Mouse (Mus musculus) MEL (cell line): ENCODE results near the gene Trim10. TPM values are rescaled to one million over a fixed set of nuclear protein-coding genes. Genes with fewer than 3 reads are reported as not detected.

ENCODE experiments used
- DNase-seq: peaks from one replicate; pipeline ENCODE4 v3.0.0; 2011; ENCODE audit warnings: low read depth, low spot score
- H3K27ac ChIP-seq: 2 replicates; pipeline ENCODE4 v1.5.1; 2012; ENCODE audit warnings: low read depth, mild to moderate bottlenecking, control low read depth, low read length, moderate library complexity; ENCODE audit not compliant: control insufficient read depth
- H3K27me3 ChIP-seq, 2 experiments: fragments of 150-350 bp in 1 of 2; sonication (generic) in 1 of 2; 2 replicates each; pipeline ENCODE4 v1.6.1; 2012; ENCODE audit warnings: low read length in 2 of 2, mild to moderate bottlenecking in 2 of 2, improper control_type of control experiment in 1 of 2, moderate library complexity in 1 of 2; ENCODE audit not compliant: insufficient read depth in 2 of 2, control insufficient read depth in 1 of 2
- H3K36me3 ChIP-seq, 2 experiments: 2 replicates each; pipeline ENCODE4 v1.6.1; 2012 to 2014; ENCODE audit warnings: low read length in 2 of 2, improper control_type of control experiment in 1 of 2, inconsistent platforms in 1 of 2, mild to moderate bottlenecking in 1 of 2; ENCODE audit not compliant: insufficient read depth in 2 of 2, control insufficient read depth in 1 of 2
- H3K4me1 ChIP-seq, 2 experiments: fragments of 150-350 bp in 1 of 2; sonication (generic) in 1 of 2; 2 replicates each; pipeline ENCODE4 v1.6.1; 2012; ENCODE audit warnings: low read length in 2 of 2, improper control_type of control experiment in 1 of 2, mild to moderate bottlenecking in 1 of 2; ENCODE audit not compliant: insufficient read depth in 2 of 2, control insufficient read depth in 1 of 2
- H3K4me3 ChIP-seq, 2 experiments: fragments of 150-350 bp in 1 of 2; sonication (generic) in 1 of 2; 2 replicates each; pipeline ENCODE4 v1.5.1; 2012; ENCODE audit warnings: low read depth in 2 of 2, low read length in 2 of 2, mild to moderate bottlenecking in 2 of 2, moderate library complexity in 2 of 2, control low read depth in 1 of 2, improper control_type of control experiment in 1 of 2; ENCODE audit not compliant: control insufficient read depth in 1 of 2, insufficient read depth in 1 of 2
- H3K79me2 ChIP-seq: 2 replicates; pipeline ENCODE4 v1.6.1; 2012; ENCODE audit warnings: mild to moderate bottlenecking, low read length, moderate library complexity; ENCODE audit not compliant: control insufficient read depth, poor library complexity, insufficient read depth
- H3K9ac ChIP-seq: 2 replicates; pipeline ENCODE4 v1.6.1; 2012; ENCODE audit warnings: low read depth, mild to moderate bottlenecking, control low read depth, low read length, moderate library complexity; ENCODE audit not compliant: control insufficient read depth, poor library complexity, severe bottlenecking
- H3K9me3 ChIP-seq: fragments of 150-350 bp; sonication (generic); replicated peaks from 2 replicates; pipeline ENCODE4 v1.6.1; 2012; ENCODE audit warnings: mild to moderate bottlenecking, low read length, improper control_type of control experiment, moderate library complexity; ENCODE audit not compliant: insufficient read depth
- CHD2 ChIP-seq: IDR thresholded peaks from 2 replicates; pipeline ENCODE4 v1.6.1; 2011; ENCODE audit warnings: low read length, improper control_type of control experiment
- E2F4 ChIP-seq: IDR thresholded peaks from 2 replicates; pipeline ENCODE4 v1.6.1; 2011; ENCODE audit warnings: low read depth, low read length, improper control_type of control experiment, borderline replicate concordance
- ELF1 ChIP-seq: IDR thresholded peaks from 2 replicates; pipeline ENCODE4 v1.6.1; 2014; ENCODE audit warnings: low read depth, mild to moderate bottlenecking, inconsistent platforms, low read length, improper control_type of control experiment, moderate library complexity
- ETS1 ChIP-seq: IDR thresholded peaks from 2 replicates; pipeline ENCODE4 v1.6.1; 2012; ENCODE audit warnings: low read depth, mild to moderate bottlenecking, inconsistent platforms, low read length, improper control_type of control experiment, moderate library complexity
- GABPA ChIP-seq: IDR thresholded peaks from 2 replicates; pipeline ENCODE4 v1.6.1; 2012; ENCODE audit warnings: low read depth, mild to moderate bottlenecking, inconsistent platforms, low read length, improper control_type of control experiment, moderate library complexity
- JUND ChIP-seq: IDR thresholded peaks from 2 replicates; pipeline ENCODE4 v1.6.1; 2011; ENCODE audit warnings: low read depth, mild to moderate bottlenecking, improper control_type of control experiment, low read length
- KAT2A ChIP-seq: conservative IDR thresholded peaks from 2 replicates; pipeline ENCODE4 v1.6.1; 2012; ENCODE audit warnings: low read depth, low read length, improper control_type of control experiment, inconsistent platforms
- MAX ChIP-seq: IDR thresholded peaks from 2 replicates; pipeline ENCODE4 v1.6.1; 2011; ENCODE audit warnings: low read length, improper control_type of control experiment
- MAZ ChIP-seq: IDR thresholded peaks from 2 replicates; pipeline ENCODE4 v1.6.1; 2012; ENCODE audit warnings: low read depth, mild to moderate bottlenecking, inconsistent platforms, low read length, improper control_type of control experiment
- MEF2A ChIP-seq: IDR thresholded peaks from 2 replicates; pipeline ENCODE4 v1.6.1; 2014; ENCODE audit warnings: low read depth, mild to moderate bottlenecking, inconsistent platforms, low read length, improper control_type of control experiment; ENCODE audit not compliant: poor library complexity, insufficient replicate concordance, severe bottlenecking; ENCODE audit errors: extremely low read depth
- MXI1 ChIP-seq: IDR thresholded peaks from 2 replicates; pipeline ENCODE4 v1.6.1; 2011; ENCODE audit warnings: mild to moderate bottlenecking, low read depth, low read length, improper control_type of control experiment
- MYB ChIP-seq: IDR thresholded peaks from 2 replicates; pipeline ENCODE4 v1.6.1; 2011; ENCODE audit warnings: mild to moderate bottlenecking, low read depth, low read length, improper control_type of control experiment
- MYC ChIP-seq: IDR thresholded peaks from 2 replicates; pipeline ENCODE4 v1.6.1; 2011; ENCODE audit warnings: low read depth, mild to moderate bottlenecking, low read length, improper control_type of control experiment, moderate library complexity
- NELFE ChIP-seq: IDR thresholded peaks from 2 replicates; pipeline ENCODE4 v1.6.1; 2011; ENCODE audit warnings: low read depth, low read length, improper control_type of control experiment
- NRF1 ChIP-seq: IDR thresholded peaks from 2 replicates; pipeline ENCODE4 v1.6.1; 2014; ENCODE audit warnings: low read depth, mild to moderate bottlenecking, inconsistent platforms, low read length, improper control_type of control experiment, moderate library complexity; ENCODE audit not compliant: poor library complexity, insufficient read depth, severe bottlenecking
- POLR2A ChIP-seq, 2 experiments: IDR thresholded peaks; 2 replicates each; pipeline ENCODE4 v1.6.1; 2011 to 2012; ENCODE audit warnings: low read length in 2 of 2, mild to moderate bottlenecking in 2 of 2, control low read depth in 1 of 2, improper control_type of control experiment in 1 of 2, low read depth in 1 of 2, moderate library complexity in 1 of 2; ENCODE audit not compliant: control insufficient read depth in 1 of 2, insufficient read depth in 1 of 2, poor library complexity in 1 of 2
- POLR2AphosphoS2 ChIP-seq: IDR thresholded peaks from 2 replicates; pipeline ENCODE4 v1.6.1; 2011; ENCODE audit warnings: low read length, improper control_type of control experiment
- POLR2AphosphoS5 ChIP-seq: IDR thresholded peaks from 2 replicates; pipeline ENCODE4 v1.6.1; 2012; ENCODE audit warnings: low read depth, borderline replicate concordance, mild to moderate bottlenecking, inconsistent platforms, low read length, moderate library complexity, mixed read lengths
- RAD21 ChIP-seq: IDR thresholded peaks from 2 replicates; pipeline ENCODE4 v1.6.1; 2011; ENCODE audit warnings: mild to moderate bottlenecking, low read depth, low read length, improper control_type of control experiment
- SIN3A ChIP-seq: IDR thresholded peaks from 2 replicates; pipeline ENCODE4 v1.6.1; 2012; ENCODE audit warnings: low read length, improper control_type of control experiment, inconsistent platforms
- SMC3 ChIP-seq: IDR thresholded peaks from 2 replicates; pipeline ENCODE4 v1.6.1; 2011; ENCODE audit warnings: low read depth, low read length, improper control_type of control experiment
- TAL1 ChIP-seq: IDR thresholded peaks from 2 replicates; pipeline ENCODE4 v1.6.1; 2012; ENCODE audit warnings: mild to moderate bottlenecking, inconsistent platforms, low read length, moderate library complexity, mixed read lengths
- TBP ChIP-seq: IDR thresholded peaks from 2 replicates; pipeline ENCODE4 v1.8.0; 2011; ENCODE audit warnings: low read depth, low read length, improper control_type of control experiment
- TCF12 ChIP-seq: IDR thresholded peaks from 2 replicates; pipeline ENCODE4 v1.6.1; 2014; ENCODE audit warnings: low read depth, mild to moderate bottlenecking, inconsistent platforms, low read length, improper control_type of control experiment, moderate library complexity
- UBTF ChIP-seq: IDR thresholded peaks from 2 replicates; pipeline ENCODE4 v1.6.1; 2012; ENCODE audit warnings: low read depth, mild to moderate bottlenecking, inconsistent platforms, low read length, improper control_type of control experiment, moderate library complexity, borderline replicate concordance; ENCODE audit not compliant: insufficient read depth
- USF1 ChIP-seq: IDR thresholded peaks from 2 replicates; pipeline ENCODE4 v1.6.1; 2014; ENCODE audit warnings: low read depth, mild to moderate bottlenecking, inconsistent platforms, low read length, improper control_type of control experiment, moderate library complexity
- USF2 ChIP-seq, 2 experiments: IDR thresholded peaks; 2 replicates each; pipeline ENCODE4 v1.6.1; 2011 to 2012; ENCODE audit warnings: improper control_type of control experiment in 2 of 2, low read length in 2 of 2, borderline replicate concordance in 1 of 2, inconsistent platforms in 1 of 2, low read depth in 1 of 2, mild to moderate bottlenecking in 1 of 2; ENCODE audit not compliant: insufficient read depth in 1 of 2
- ZC3H11A ChIP-seq: IDR thresholded peaks from 2 replicates; pipeline ENCODE4 v1.6.1; 2012; ENCODE audit warnings: low read depth, mild to moderate bottlenecking, inconsistent platforms, low read length, improper control_type of control experiment
- ZMIZ1 ChIP-seq: IDR thresholded peaks from 2 replicates; pipeline ENCODE4 v1.6.1; 2012; ENCODE audit warnings: low read depth, mild to moderate bottlenecking, inconsistent platforms, low read length, improper control_type of control experiment, moderate library complexity
- polyA plus RNA-seq, 2 experiments: library from polyadenylated mRNA; stranded (reverse) in 1 of 2; unstranded in 1 of 2; fragments of >175 nt in 1 of 2; fragments of >200 nt in 1 of 2; gene quantifications; 2 replicates each; pipeline versions ENCODE4 v1.2.1 to v1.2.4; 2012; ENCODE audit warnings: low replicate concordance in 2 of 2, low read depth in 1 of 2; ENCODE audit not compliant: insufficient read length in 2 of 2, insufficient read depth in 1 of 2, missing spikeins in 1 of 2
- total RNA-seq: library from RNA; depleted of rRNA; stranded (reverse); fragments of 300-350 nt; gene quantifications from 2 replicates; pipeline ENCODE4 v1.2.3, GENCODE M21; 2012

Trim10 gene
- total and polyA plus RNA-seq, 3 experiments: 30.2 to 30.4 TPM; not detected in 1

DNA sequence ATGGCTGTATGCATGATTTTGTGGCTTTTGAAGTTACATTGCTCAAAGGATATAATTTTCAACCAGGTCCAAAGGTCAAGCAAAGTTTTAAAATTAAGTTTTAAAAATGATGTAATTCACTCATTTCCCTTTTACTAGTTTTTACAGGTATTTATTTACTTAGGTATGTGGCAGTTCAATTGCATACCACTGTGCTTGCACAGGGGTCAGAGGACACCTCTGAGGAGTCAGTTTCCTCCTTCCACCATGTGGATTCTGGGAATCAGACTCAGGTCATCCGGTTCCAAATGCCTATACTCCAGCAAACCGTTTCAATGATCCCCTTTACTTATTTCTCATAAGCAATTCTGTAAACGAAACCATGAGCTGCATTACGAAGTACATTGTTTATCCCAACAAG, 53.3 kb downstream of the Trim10 start:
- Histone ChIP-seq H3K4me3 (no peak overlapping the region), H3K4me1 (no peaks in the 10 kb centered on the region), H3K79me2 (no peaks in the 10 kb centered on the region), H3K9ac (no peak overlapping the region), H3K36me3 (no peaks in the 10 kb centered on the region), H3K27me3 (peaks cover 5 to 9% of the 10 kb centered on the region in 2 experiments), H3K27ac (no peak overlapping the region), H3K9me3 (no peaks in the 10 kb centered on the region)
- DNase-seq: no peak
- TF ChIP-seq SIN3A (no peak), ETS1 (no peak), MXI1 (no peak), ELF1 (no peak), CHD2 (no peak), POLR2AphosphoS2 (no peak), NRF1 (no peak), RAD21 (no peak), POLR2A (IDR thresholded peaks at IDR 0.05; ENCODE audit: control insufficient read depth in 1 of 2, insufficient read depth in 1 of 2, low read depth in 1 of 2, low read length in 2 of 2, poor library complexity in 1 of 2) (no peak), MEF2A (no peak), POLR2AphosphoS5 (no peak), NELFE (no peak), SMC3 (no peak), JUND (no peak), TBP (no peak), USF2 (IDR thresholded peaks at IDR 0.05; ENCODE audit: borderline replicate concordance in 1 of 2, insufficient read depth in 1 of 2, low read depth in 1 of 2, low read length in 2 of 2) (no peak), MYB (no peak), TAL1 (no peak), E2F4 (no peak), USF1 (no peak)

DNA sequence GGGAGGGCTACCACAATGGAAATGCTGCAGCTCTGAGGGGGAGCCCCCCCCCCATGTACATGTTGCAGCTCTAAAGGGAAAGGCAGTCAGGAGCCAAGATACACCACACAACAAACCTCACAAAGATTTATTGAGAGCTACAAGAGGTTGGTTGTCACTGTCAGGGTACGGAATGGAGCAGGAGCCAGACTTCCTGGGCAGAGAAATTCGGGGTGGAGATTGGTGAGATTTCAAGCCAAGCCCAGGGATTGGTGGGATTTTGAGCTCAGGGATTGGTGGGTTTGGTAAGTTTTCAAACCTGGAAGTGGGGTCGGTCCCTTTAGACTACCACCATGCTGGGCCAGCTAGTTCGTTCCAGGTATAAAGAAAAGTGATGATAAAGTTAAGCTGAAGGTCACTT, 54.1 kb downstream of the Trim10 start:
- DNase-seq: no peak
- no peaks in the 10 kb centered on the region for H3K36me3 ChIP-seq

More for the DNA sequence above, 54.1 kb downstream of the Trim10 start:
- H3K27me3 ChIP-seq: peaks cover 5 to 6% of the 10 kb centered on the region in 2 experiments
- no peak overlapping the region for H3K4me3 ChIP-seq
- H3K9ac ChIP-seq: no peak overlapping the region
- no peaks in the 10 kb centered on the region for H3K79me2 ChIP-seq
- TF ChIP-seq RAD21 (no peak), TAL1 (no peak), MAZ (no peak), E2F4 (no peak), KAT2A (no peak), TCF12 (no peak), ZC3H11A (no peak), SMC3 (no peak), ZMIZ1 (no peak), GABPA (no peak), USF2 (IDR thresholded peaks at IDR 0.05; ENCODE audit: borderline replicate concordance in 1 of 2, insufficient read depth in 1 of 2, low read depth in 1 of 2, low read length in 2 of 2) (no peak), MYC (no peak), MEF2A (no peak), CHD2 (no peak), MAX (no peak), UBTF (no peak), MYB (no peak)
- no peaks in the 10 kb centered on the region for H3K4me1 ChIP-seq
- H3K9me3 ChIP-seq: no peaks in the 10 kb centered on the region
- H3K27ac ChIP-seq: no peak overlapping the region
